ENCODE assay signal across 8 mouse cellular contexts in the genomic region with DNA sequence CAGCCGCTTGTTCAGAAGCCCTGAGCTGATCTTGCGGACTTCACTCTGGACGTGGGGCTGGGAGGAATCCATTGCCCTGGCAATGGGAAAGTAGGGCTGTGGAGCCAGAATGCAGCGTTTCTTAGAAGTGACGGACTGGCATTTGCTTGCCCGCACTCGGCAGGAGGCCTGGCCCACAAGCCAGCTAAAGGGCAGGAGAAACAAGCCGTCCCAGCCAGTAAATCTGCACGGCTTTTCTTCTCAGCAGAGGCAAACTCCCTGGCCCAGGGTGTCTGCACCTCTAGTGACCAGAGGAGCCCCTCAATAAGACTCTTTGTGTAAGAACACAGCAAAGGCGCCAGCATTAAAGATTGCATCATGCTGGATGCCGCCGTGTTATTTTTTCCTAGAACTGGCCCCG. TPM values are rescaled to one million over a fixed set of nuclear protein-coding genes. Genes with fewer than 3 reads are reported as not detected.
DNase-seq lines count a peak whose midpoint lies in the region; ATAC-seq lines count a peak whose summit lies in the region.

No protein-coding gene starts in this region.

- H3K27ac ChIP-seq in hindbrain, embryonic 13.5 days, result peak overlapping the region; percentile 73

- H3K4me2 ChIP-seq in hindbrain, embryonic 13.5 days, result peak overlapping the region; percentile 8; the same call in 1 of the 2 replicates

- peaks cover 32% of the 10 kb centered on the region for H3K4me1 ChIP-seq in hindbrain, embryonic 13.5 days (replicated peaks)

- H3K27me3 ChIP-seq in hindbrain, embryonic 13.5 days, result no peaks in the 10 kb centered on the region

- peak; percentile 34; the same call in 1 of the 2 replicates for ATAC-seq in hindbrain, embryonic 13.5 days (ENCODE audit: low FRiP score)

- H3K36me3 ChIP-seq in hindbrain, embryonic 13.5 days, result peaks cover 9% of the 10 kb centered on the region; the same call in 1 of the 2 replicates

- no peak overlapping the region for H3K4me3 ChIP-seq in hindbrain, embryonic 13.5 days

- H3K9me3 ChIP-seq in hindbrain, embryonic 13.5 days, result no peaks in the 10 kb centered on the region

- peak overlapping the region; percentile 53; the same call in 1 of the 2 replicates for H3K9ac ChIP-seq in hindbrain, embryonic 13.5 days

- DNase-seq in gastrocnemius, postnatal 10 days, result peak; percentile 41
- no peak for DNase-seq in gastrocnemius, adult 8-10 months (ENCODE audit: low spot score in 2 of 2)
- DNase-seq in right cerebral cortex, adult 18-20 months, result peak; percentile 62
- no peak for DNase-seq in right cerebral cortex, adult 2 months (ENCODE audit: low spot score in 2 of 2)
- DNase-seq in retina, postnatal 1 day, result peak; percentile 52
- DNase-seq in spleen, postnatal 14 days (ENCODE audit: low spot score in 2 of 2), result no peak
- no peak for DNase-seq in urinary bladder, postnatal 10 days (ENCODE audit: low spot score)

- 20% methylated on average over 13 of the region's 13 CpGs for WGBS in hindbrain, embryonic 13.5 days

RNA-seq across cellular contexts. Expression of a gene that starts 55.6 kb away (rescaled TPM):
- total RNA-seq in gastrocnemius, postnatal 10 days (2021), result 10 to 100 TPM; 41.9 to 46.7 TPM
- 10 to 100 TPM in 1 of 4 experiments, 1 to 10 TPM in 3; 6.9 to 11.1 (median 8.1) TPM for total RNA-seq in gastrocnemius, adult 8-10 months (2022)
- 10.4 and 13.0 TPM in 2 replicates for polyA plus RNA-seq in hindbrain, embryonic 13.5 days (2015; fragmentation: Nextera tagmentation; extraction: Ambion mirVana)

Comparison
In these comparisons a context has a peak if more than half of its experiments do, and no peak if none do; other contexts are left out.
1. DNase-seq: peak in gastrocnemius, postnatal 10 days (single experiment), right cerebral cortex, adult 18-20 months (single experiment) and retina, postnatal 1 day (single experiment); none in gastrocnemius, adult 8-10 months (0 of 2), right cerebral cortex, adult 2 months (0 of 2), spleen, postnatal 14 days (0 of 2) and urinary bladder, postnatal 10 days (single experiment).